Mouse (Mus musculus) embryonic stem cell, embryonic (primary cell): ENCODE data around the gene Elovl6.

ENCODE experiments used
- CTCF ChIA-PET, 4 experiments: fragments of 300-600 bp in 2 of 4; fragments of 350-600 bp in 2 of 4; sonication (Branson Sonifier 250); formaldehyde crosslinking; loops; one replicate each; lab custom pipeline; 2022; ENCODE audit warnings: inconsistent platforms in 2 of 4; lab: Charles Lee
- POLR2A ChIA-PET, 4 experiments: fragments of 300-600 bp in 2 of 4; fragments of 350-600 bp in 2 of 4; sonication (Branson Sonifier 250); formaldehyde crosslinking; loops; one replicate each; lab custom pipeline; 2022; ENCODE audit warnings: antibody characterized with exemption in 4 of 4, inconsistent platforms in 1 of 4; lab: Charles Lee

Gene Elovl6

GRCm38 (mm10) chr3:129605934-129606333, 73.8 kb downstream of the Elovl6 start:
- CTCF ChIA-PET: no interaction called here

GRCm38 (mm10) chr3:129611626-129612025, 79.5 kb downstream of the Elovl6 start:
- CTCF ChIA-PET: interaction anchor here in 3 of 4 experiments (0.6 to 1.1 kb wide), 3 partner anchors 11 to 507 kb away, joined by 3 read pairs; no protein-coding TSS in a partner anchor

More at GRCm38 (mm10) chr3:129605934-129606333, 73.8 kb downstream of the Elovl6 start:
- POLR2A ChIA-PET: interaction anchor here in 1 of 4 experiments (1.0 to 1.5 kb wide), 3 partner anchors 10 to 23 kb away, joined by 3 to 6 read pairs (median 3); no protein-coding TSS in a partner anchor

GRCm38 (mm10) chr3:129612311-129613097, 80.3 kb downstream of the Elovl6 start:
- POLR2A ChIA-PET: interaction anchor here in 2 of 4 experiments (0.6 to 4.0 kb wide), 11 partner anchors 10 to 84 kb away, joined by 3 to 18 read pairs (median 3); no protein-coding TSS in a partner anchor
- CTCF ChIA-PET: interaction anchor here in 2 of 4 experiments (1.3 to 1.4 kb wide), 2 partner anchors 10 kb away, joined by 4 to 6 read pairs; no protein-coding TSS in a partner anchor

More at GRCm38 (mm10) chr3:129611626-129612025, 79.5 kb downstream of the Elovl6 start:
- POLR2A ChIA-PET: interaction anchor here in 2 of 4 experiments (0.6 to 4.0 kb wide), 6 partner anchors 9 to 50 kb away, joined by 3 to 18 read pairs (median 3); no protein-coding TSS in a partner anchor

- ChIA-PET CTCF (interaction anchor here in 1 of 4 experiments (0.6 kb wide), 1 partner anchor 18 kb away, joined by 3 read pairs; no protein-coding TSS in a partner anchor), POLR2A (interaction anchor here in 2 of 4 experiments (0.5 to 4.0 kb wide), 9 partner anchors 9 to 78 kb away, joined by 3 to 18 read pairs (median 3); no protein-coding TSS in a partner anchor)
These were observed 81.6 kb downstream of the Elovl6 start for GRCm38 (mm10) chr3:129613756-129614155.

- ChIA-PET CTCF (interaction anchor here in 1 of 4 experiments (0.6 kb wide), 1 partner anchor 19 kb away, joined by 3 read pairs; no protein-coding TSS in a partner anchor), POLR2A (interaction anchor here in 2 of 4 experiments (0.9 to 4.0 kb wide), 3 partner anchors 10 to 77 kb away, joined by 3 to 18 read pairs (median 3); no protein-coding TSS in a partner anchor)
These were observed 82.1 kb downstream of the Elovl6 start for GRCm38 (mm10) chr3:129614216-129614615.

- ChIA-PET POLR2A (interaction anchor here in 2 of 4 experiments (0.9 to 2.6 kb wide), 4 partner anchors 22 to 87 kb away, joined by 3 to 7 read pairs (median 4); no protein-coding TSS in a partner anchor), CTCF (no interaction called here)
These were observed 85.3 kb downstream of the Elovl6 start for GRCm38 (mm10) chr3:129617450-129617849.

- CTCF ChIA-PET: no interaction called here
- POLR2A ChIA-PET: interaction anchor here in 3 of 4 experiments (0.6 to 2.6 kb wide), 10 partner anchors 9 to 576 kb away, joined by 3 to 8 read pairs (median 4); no protein-coding TSS in a partner anchor
These were observed 87.1 kb downstream of the Elovl6 start for GRCm38 (mm10) chr3:129619194-129619775.

GRCm38 (mm10) chr3:129620802-129621201, 88.6 kb downstream of the Elovl6 start:
- POLR2A ChIA-PET: interaction anchor here in 1 of 4 experiments (1.0 to 2.4 kb wide), 3 partner anchors 9 to 22 kb away, joined by 3 to 8 read pairs (median 5); no protein-coding TSS in a partner anchor
- CTCF ChIA-PET: interaction anchor here in 2 of 4 experiments (0.6 to 1.1 kb wide), 2 partner anchors 313 to 1423 kb away, joined by 3 read pairs; no protein-coding TSS in a partner anchor

- ChIA-PET CTCF (interaction anchor here in 1 of 4 experiments (1.1 kb wide), 1 partner anchor 314 kb away, joined by 3 read pairs; no protein-coding TSS in a partner anchor), POLR2A (interaction anchor here in 1 of 4 experiments (0.8 to 2.4 kb wide), 3 partner anchors 8 to 15 kb away, joined by 3 to 8 read pairs (median 3); no protein-coding TSS in a partner anchor)
These were observed 89.1 kb downstream of the Elovl6 start for GRCm38 (mm10) chr3:129621255-129621654.

- POLR2A ChIA-PET: interaction anchor here in 3 of 4 experiments (0.7 to 1.8 kb wide), 8 partner anchors 9 to 314 kb away, joined by 3 to 9 read pairs (median 3); partner anchors contain the start of gene Elovl6 (in 1 of the 3)
- CTCF ChIA-PET: interaction anchor here (0.5 to 1.1 kb wide), 16 partner anchors 9 to 406 kb away, joined by 3 to 6 read pairs (median 3); no protein-coding TSS in a partner anchor
These were observed 90.0 kb downstream of the Elovl6 start for GRCm38 (mm10) chr3:129622120-129622519.

GRCm38 (mm10) chr3:129622705-129623104, 90.5 kb downstream of the Elovl6 start:
- ChIA-PET CTCF (interaction anchor here (0.5 to 1.1 kb wide), 15 partner anchors 10 to 407 kb away, joined by 3 to 6 read pairs (median 3); no protein-coding TSS in a partner anchor), POLR2A (interaction anchor here in 2 of 4 experiments (0.7 to 1.8 kb wide), 7 partner anchors 9 to 314 kb away, joined by 3 to 9 read pairs (median 3); partner anchors contain the start of gene Elovl6 (in 1 of the 2))

GRCm38 (mm10) chr3:129624193-129624805, 92.1 kb downstream of the Elovl6 start:
- POLR2A ChIA-PET: interaction anchor here in 2 of 4 experiments (0.6 to 2.4 kb wide), 9 partner anchors 10 to 268 kb away, joined by 3 to 8 read pairs (median 3); no protein-coding TSS in a partner anchor

GRCm38 (mm10) chr3:129627281-129627680, 95.1 kb downstream of the Elovl6 start:
- ChIA-PET POLR2A (interaction anchor here in 3 of 4 experiments (0.5 to 3.0 kb wide), 7 partner anchors 10 to 204 kb away, joined by 3 to 9 read pairs (median 3); partner anchors contain the start of genes Elovl6 (in 1 of the 3) and Gar1 (in 1 of the 3)), CTCF (no interaction called here)

More at GRCm38 (mm10) chr3:129624193-129624805, 92.1 kb downstream of the Elovl6 start:
- CTCF ChIA-PET: no interaction called here

GRCm38 (mm10) chr3:129631018-129631417, 98.9 kb downstream of the Elovl6 start:
- CTCF ChIA-PET: no interaction called here

GRCm38 (mm10) chr3:129631857-129632256, 99.7 kb downstream of the Elovl6 start:
- POLR2A ChIA-PET: interaction anchor here in 1 of 4 experiments (0.9 kb wide), 1 partner anchor 10 kb away, joined by 3 read pairs; no protein-coding TSS in a partner anchor
- CTCF ChIA-PET: no interaction called here

More at GRCm38 (mm10) chr3:129631018-129631417, 98.9 kb downstream of the Elovl6 start:
- POLR2A ChIA-PET: interaction anchor here in 1 of 4 experiments (0.9 kb wide), 1 partner anchor 9 kb away, joined by 3 read pairs; no protein-coding TSS in a partner anchor

GRCm38 (mm10) chr3:129633518-129633917, 101.4 kb downstream of the Elovl6 start:
- ChIA-PET POLR2A (interaction anchor here in 1 of 4 experiments (1.3 to 2.5 kb wide), 3 partner anchors 9 to 75 kb away, joined by 3 to 8 read pairs (median 3); no protein-coding TSS in a partner anchor), CTCF (no interaction called here)
